Mouse (Mus musculus) CH12.LX (cell line): ENCODE measurements around the gene Adprhl2. TPM values are rescaled to one million over a fixed set of nuclear protein-coding genes. Genes with fewer than 3 reads are reported as not detected.
A peak's percentile ranks its signal among the peaks of the same experiment; 100 is the strongest.

Experiments
- DNase-seq: peaks from one replicate; pipeline ENCODE4 v3.0.0-alpha.2; 2013; ENCODE audit errors: extremely low read depth
- H3K27ac ChIP-seq: 2 replicates; pipeline ENCODE4 v1.5.1; 2012; ENCODE audit warnings: low read depth, mild to moderate bottlenecking, control low read depth, moderate library complexity; ENCODE audit not compliant: insufficient read depth
- H3K27me3 ChIP-seq: replicated peaks from 2 replicates; pipeline ENCODE3; 2012; ENCODE audit warnings: inconsistent platforms
- H3K36me3 ChIP-seq, 2 experiments: replicated peaks in 1 of 2; 2 replicates each; pipeline versions ENCODE3 to v1.6.1; 2012; ENCODE audit warnings: inconsistent platforms in 1 of 2, low read length in 1 of 2, mild to moderate bottlenecking in 1 of 2, mixed read lengths in 1 of 2, moderate library complexity in 1 of 2; ENCODE audit not compliant: control insufficient read depth in 1 of 2, insufficient read depth in 1 of 2
- H3K4me1 ChIP-seq, 2 experiments: 2 replicates each; pipeline ENCODE4 v1.6.1; 2012; ENCODE audit warnings: inconsistent platforms in 1 of 2, moderate library complexity in 1 of 2; ENCODE audit not compliant: insufficient read depth in 2 of 2, control insufficient read depth in 1 of 2
- H3K4me2 ChIP-seq: 2 replicates; pipeline ENCODE4 v1.6.1; 2012; ENCODE audit warnings: low read depth, mild to moderate bottlenecking, control low read depth; ENCODE audit not compliant: poor library complexity, insufficient read depth, severe bottlenecking
- H3K4me3 ChIP-seq, 3 experiments: fragments of 150-350 bp in 1 of 3; sonication (generic) in 1 of 3; replicated peaks in 1 of 3; 2 replicates each; pipeline versions ENCODE3 to v1.5.1; 2011 to 2012; ENCODE audit warnings: low read depth in 2 of 3, low read length in 2 of 3, mild to moderate bottlenecking in 2 of 3, moderate library complexity in 2 of 3, control low read depth in 1 of 3, improper control_type of control experiment in 1 of 3, inconsistent platforms in 1 of 3, mixed read lengths in 1 of 3; ENCODE audit not compliant: poor library complexity in 1 of 3
- H3K79me2 ChIP-seq: replicated peaks from 2 replicates; pipeline ENCODE4 v1.6.1; 2012; ENCODE audit warnings: mild to moderate bottlenecking, moderate library complexity; ENCODE audit not compliant: control insufficient read depth, poor library complexity, insufficient read depth, severe bottlenecking; ENCODE audit errors: extremely low read depth
- H3K9ac ChIP-seq: 2 replicates; pipeline ENCODE4 v1.6.1; 2012; ENCODE audit warnings: low read depth, mild to moderate bottlenecking, control low read depth, moderate library complexity; ENCODE audit not compliant: insufficient read depth
- H3K9me3 ChIP-seq: replicated peaks from 2 replicates; pipeline ENCODE3; 2012; ENCODE audit warnings: low read length, inconsistent platforms, mixed read lengths
- BHLHE40 ChIP-seq: IDR thresholded peaks from 2 replicates; pipeline ENCODE4 v1.6.1; 2011; ENCODE audit warnings: mild to moderate bottlenecking, low read depth, low read length, improper control_type of control experiment
- CTCF ChIP-seq, 2 experiments: IDR thresholded peaks in 1 of 2; conservative IDR thresholded peaks in 1 of 2; 2 replicates each; pipeline ENCODE4 v1.5.1; 2011 to 2012; ENCODE audit warnings: low read depth in 2 of 2, low read length in 2 of 2, improper control_type of control experiment in 1 of 2, inconsistent platforms in 1 of 2, mild to moderate bottlenecking in 1 of 2, moderate library complexity in 1 of 2
- ETS1 ChIP-seq: conservative IDR thresholded peaks from 2 replicates; pipeline ENCODE4 v1.6.1; 2012; ENCODE audit warnings: low read depth, mild to moderate bottlenecking, inconsistent platforms, low read length, improper control_type of control experiment, moderate library complexity
- GABPA ChIP-seq: IDR thresholded peaks from 2 replicates; pipeline ENCODE4 v1.6.1; 2012; ENCODE audit warnings: low read depth, low read length, improper control_type of control experiment, inconsistent platforms; ENCODE audit not compliant: insufficient replicate concordance
- JUN ChIP-seq: IDR thresholded peaks from 2 replicates; pipeline ENCODE4 v1.6.1; 2011; ENCODE audit warnings: low read depth, mild to moderate bottlenecking, low read length, improper control_type of control experiment, moderate library complexity; ENCODE audit not compliant: insufficient read depth
- JUND ChIP-seq: conservative IDR thresholded peaks from 2 replicates; pipeline ENCODE4 v1.6.1; 2011; ENCODE audit warnings: low read depth, low read length, improper control_type of control experiment
- KAT2A ChIP-seq: IDR thresholded peaks from 2 replicates; pipeline ENCODE4 v1.6.1; 2012; ENCODE audit warnings: low read length, improper control_type of control experiment, inconsistent platforms; ENCODE audit not compliant: insufficient replicate concordance
- MAX ChIP-seq: IDR thresholded peaks from 2 replicates; pipeline ENCODE4 v1.6.1; 2011; ENCODE audit warnings: low read length, improper control_type of control experiment
- MYC ChIP-seq: IDR thresholded peaks from 2 replicates; pipeline ENCODE4 v1.6.1; 2011; ENCODE audit warnings: low read depth, mild to moderate bottlenecking, improper control_type of control experiment, low read length
- RAD21 ChIP-seq: IDR thresholded peaks from 2 replicates; pipeline ENCODE4 v1.6.1; 2011; ENCODE audit warnings: low read depth, mild to moderate bottlenecking, low read length, improper control_type of control experiment, moderate library complexity
- SIN3A ChIP-seq: IDR thresholded peaks from 2 replicates; pipeline ENCODE4 v1.6.1; 2012; ENCODE audit warnings: low read length, improper control_type of control experiment, inconsistent platforms
- SMC3 ChIP-seq: IDR thresholded peaks from 2 replicates; pipeline ENCODE4 v1.6.1; 2011; ENCODE audit warnings: low read depth, low read length, improper control_type of control experiment
- TCF12 ChIP-seq: IDR thresholded peaks from 2 replicates; pipeline ENCODE4 v1.6.1; 2014; ENCODE audit warnings: low read depth, mild to moderate bottlenecking, inconsistent platforms, low read length, improper control_type of control experiment
- UBTF ChIP-seq: IDR thresholded peaks from 2 replicates; pipeline ENCODE4 v1.6.1; 2012; ENCODE audit warnings: low read depth, mild to moderate bottlenecking, inconsistent platforms, low read length, improper control_type of control experiment, moderate library complexity
- USF1 ChIP-seq: IDR thresholded peaks from 2 replicates; pipeline ENCODE4 v1.6.1; 2014; ENCODE audit warnings: low read depth, mild to moderate bottlenecking, inconsistent platforms, low read length, improper control_type of control experiment
- USF2 ChIP-seq: conservative IDR thresholded peaks from 2 replicates; pipeline ENCODE4 v1.6.1; 2011; ENCODE audit warnings: low read depth, low read length, improper control_type of control experiment
- ZC3H11A ChIP-seq: IDR thresholded peaks from 2 replicates; pipeline ENCODE4 v1.6.1; 2012; ENCODE audit warnings: low read depth, mild to moderate bottlenecking, inconsistent platforms, low read length, improper control_type of control experiment
- ZKSCAN1 ChIP-seq: IDR thresholded peaks from 2 replicates; pipeline ENCODE4 v1.6.1; 2012; ENCODE audit warnings: low read depth, inconsistent platforms, low read length, improper control_type of control experiment, borderline replicate concordance
- ZMIZ1 ChIP-seq: IDR thresholded peaks from 2 replicates; pipeline ENCODE4 v1.6.1; 2012; ENCODE audit warnings: low read depth, mild to moderate bottlenecking, inconsistent platforms, low read length, improper control_type of control experiment
- dilution Hi-C: fragments of 300-500 bp; cut with MboI; formaldehyde crosslinking; loops from 2 replicates; pipeline ENCODE4 v1.14.3; 2020; ENCODE audit warnings: low sequenced_read_pairs; ENCODE audit not compliant: extremely low pct_unique_long_range_greater_than_20kb, extremely low pct_ligation_motif_present
- in situ Hi-C: fragments of 300-500 bp; cut with MboI; formaldehyde crosslinking; loops from 3 replicates; pipeline ENCODE4 v1.14.3; 2019; ENCODE audit warnings: low sequenced_read_pairs, low pct_ligation_motif_present, low pct_unique_long_range_greater_than_20kb, mixed read lengths
- polyA plus RNA-seq: library from polyadenylated mRNA; unstranded; fragments of >175 nt; gene quantifications from 2 replicates; pipeline ENCODE4 v1.2.1, GENCODE M21; 2012; ENCODE audit warnings: low read depth; ENCODE audit not compliant: insufficient read length
- total RNA-seq, 2 experiments: library from RNA; depleted of rRNA; stranded (reverse); fragments of 300-350 nt in 1 of 2; fragments of >200 nt in 1 of 2; gene quantifications; 2 replicates each; pipeline ENCODE4 v1.2.3; 2012 to 2014

The Adprhl2 gene
- total and polyA plus RNA-seq, 3 experiments: 52.0 to 68.5 (median 59.7) TPM

GRCm38 (mm10) chr4:126303877-126304276, 17.6 kb downstream of the Adprhl2 start:
- in situ Hi-C loops: loop anchor here (5.0 kb wide), 1 partner anchor 77 kb away; no protein-coding TSS in a partner anchor

GRCm38 (mm10) chr4:126301584-126302309, 19.8 kb downstream of the Adprhl2 start:
- Histone ChIP-seq H3K4me2 (peak overlapping the region; percentile 83), H3K27ac (no peak overlapping the region), H3K9me3 (peaks cover 10% of the 10 kb centered on the region), H3K4me1 (peaks cover 0 to 16% of the 10 kb centered on the region in 2 experiments; a peak in 3 of 4 replicates), H3K9ac (no peak overlapping the region), H3K4me3 (no peak overlapping the region), H3K27me3 (peaks cover 54% of the 10 kb centered on the region), H3K79me2 (no peaks in the 10 kb centered on the region), H3K36me3 (no peaks in the 10 kb centered on the region)
- TF ChIP-seq USF1 (no peak), TCF12 (no peak), ZMIZ1 (no peak), RAD21 (no peak), UBTF (no peak), ETS1 (no peak), ZC3H11A (no peak), USF2 (no peak), SMC3 (no peak), MYC (no peak), GABPA (no peak), MAX (no peak)
- dilution Hi-C loops: no loop called here
- no peak for DNase-seq
- in situ Hi-C loops: loop anchor here (5.0 kb wide), 1 partner anchor 74 kb away; no protein-coding TSS in a partner anchor

More at GRCm38 (mm10) chr4:126303877-126304276, 17.6 kb downstream of the Adprhl2 start:
- Histone ChIP-seq H3K79me2 (no peaks in the 10 kb centered on the region), H3K27ac (no peak overlapping the region), H3K4me1 (peaks cover 0 to 16% of the 10 kb centered on the region in 2 experiments; a peak in 3 of 4 replicates), H3K4me3 (no peak overlapping the region), H3K27me3 (peaks cover 36% of the 10 kb centered on the region), H3K9me3 (peaks cover 10% of the 10 kb centered on the region), H3K9ac (no peak overlapping the region), H3K4me2 (no peak overlapping the region), H3K36me3 (no peaks in the 10 kb centered on the region)
- no peak for DNase-seq
- dilution Hi-C loops: no loop called here
- TF ChIP-seq SIN3A (no peak), MAX (no peak), TCF12 (no peak), BHLHE40 (no peak), JUND (no peak), USF1 (no peak), KAT2A (no peak), SMC3 (0 out of 2 replicates have a peak, but pooled peaks have one; percentile 21), ZC3H11A (no peak), MYC (0 out of 2 replicates have a peak, but pooled peaks have one; percentile 24), ZKSCAN1 (no peak), CTCF (conservative IDR thresholded peaks at IDR 0.05 in 1 of 2, IDR thresholded peaks at IDR 0.05 in 1 of 2; ENCODE audit: low read depth in 2 of 2, low read length in 2 of 2) (peak in 1 of 2 experiments; percentile 50; a peak in 2 of 4 replicates), RAD21 (peak; percentile 5), JUN (no peak)
